Mouse (Mus musculus): ENCODE results near the gene Minpp1.

DNA sequence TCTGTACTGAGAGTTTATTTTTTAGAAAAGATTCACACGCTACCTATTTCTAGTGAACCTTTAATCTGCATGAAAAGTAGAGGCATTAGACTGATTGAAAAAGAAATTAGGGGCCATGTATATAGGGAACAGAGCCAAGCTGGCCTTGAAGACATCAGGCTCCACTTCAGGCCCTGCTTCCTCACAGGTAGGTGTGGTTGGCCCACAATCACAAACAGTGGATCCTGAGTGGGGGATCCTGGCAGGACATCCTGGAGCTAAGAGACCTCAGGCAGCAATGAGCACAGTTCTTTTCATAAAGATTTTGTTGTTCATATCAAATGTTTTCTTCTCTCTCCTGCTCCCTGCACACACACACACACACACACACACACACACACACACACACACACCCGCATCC, 28.8 kb upstream of the Minpp1 start:
- TF ChIP-seq POLR2A (IDR thresholded peaks at IDR 0.05; ENCODE audit: extremely low read depth, insufficient read depth, low read length) (no peak), CTCF (IDR thresholded peaks at IDR 0.05; ENCODE audit: low read depth, low read length) (no peak)

Data from liver, adult 2 months (tissue).